Mouse (Mus musculus) hindbrain, postnatal 0 days (tissue): ENCODE measurements around the gene Ier2. TPM values are rescaled to one million over a fixed set of nuclear protein-coding genes. Genes with fewer than 3 reads are reported as not detected.

Experiments used
- ATAC-seq: fragments of 200-750 bp; cut with Nextera tagmentation; 2 replicates; pipeline ENCODE4 v1.8.0; 2017; ENCODE audit warnings: mild to moderate bottlenecking, moderate TSS enrichment, moderate library complexity
- DNase-seq: peaks from one replicate; pipeline ENCODE4 v3.0.0-alpha.2; 2015; ENCODE audit warnings: low spot score
- H3K27ac ChIP-seq: fragments of 300-500 bp; sonication (generic); 2 replicates; pipeline ENCODE4 v1.5.1; 2014; ENCODE audit warnings: mild to moderate bottlenecking
- H3K27me3 ChIP-seq: fragments of 300-500 bp; sonication (generic); 2 replicates; pipeline ENCODE4 v1.6.1; 2014; ENCODE audit warnings: low read length, mixed read lengths; ENCODE audit not compliant: insufficient read depth
- H3K36me3 ChIP-seq: fragments of 300-500 bp; sonication (generic); 2 replicates; pipeline ENCODE4 v1.6.1; 2014; ENCODE audit warnings: low read length, mixed read lengths; ENCODE audit not compliant: insufficient read depth
- H3K4me1 ChIP-seq: fragments of 300-500 bp; sonication (generic); 2 replicates; pipeline ENCODE4 v1.6.1; 2014; ENCODE audit warnings: antibody characterized with exemption, low read length, mixed read lengths; ENCODE audit not compliant: insufficient read depth
- H3K4me2 ChIP-seq: fragments of 300-500 bp; sonication (generic); 2 replicates; pipeline ENCODE4 v1.6.1; 2014; ENCODE audit warnings: low read depth, mild to moderate bottlenecking, low read length, moderate library complexity, mixed read lengths
- H3K4me3 ChIP-seq: fragments of 300-500 bp; sonication (generic); 2 replicates; pipeline ENCODE4 v1.5.1; 2014; ENCODE audit warnings: low read length
- H3K9ac ChIP-seq: fragments of 300-500 bp; sonication (generic); replicated peaks from 2 replicates; pipeline ENCODE4 v1.6.1; 2014; ENCODE audit warnings: mild to moderate bottlenecking, low read length, moderate library complexity, mixed read lengths
- H3K9me3 ChIP-seq: fragments of 300-500 bp; sonication (generic); 2 replicates; pipeline ENCODE4 v1.6.1; 2016; ENCODE audit warnings: low read length, mixed read lengths
- CTCF ChIP-seq: IDR thresholded peaks from 2 replicates; pipeline ENCODE4 v1.5.1; 2016; ENCODE audit warnings: antibody characterized with exemption, control low read depth, low read depth
- whole genome bisulfite sequencing: fragments of 180-500 bp; shearing (Covaris S2); extraction: QIAGEN DNeasy Blood & Tissue Kit; methylation state at CpG from one replicate; pipeline ENCODE4 v1.1.7; 2014; 5-methylcytosine and 5-hydroxymethylcytosine counted together
- polyA plus RNA-seq: library from polyadenylated mRNA; unstranded; fragments of >200 nt; fragmentation: Nextera tagmentation; extraction: Ambion mirVana; gene quantifications from 2 replicates; pipeline ENCODE4 v1.2.1, GENCODE M21; 2015
- total RNA-seq: library from RNA; depleted of rRNA; stranded (reverse); fragments of >200 nt; gene quantifications from 2 replicates; pipeline ENCODE4 v1.2.3, GENCODE M21; 2014

The Ier2 gene
- total and polyA plus RNA-seq, 2 experiments from 2014 or later = 12.5 to 20.9 TPM

GRCm38 (mm10) chr8:84703466-84704249 is 41.0 kb upstream of the Ier2 start:
- WGBS = 17% methylated on average over 38 of the region's 38 CpGs
- no peak overlapping the region for H3K9ac ChIP-seq

DNA sequence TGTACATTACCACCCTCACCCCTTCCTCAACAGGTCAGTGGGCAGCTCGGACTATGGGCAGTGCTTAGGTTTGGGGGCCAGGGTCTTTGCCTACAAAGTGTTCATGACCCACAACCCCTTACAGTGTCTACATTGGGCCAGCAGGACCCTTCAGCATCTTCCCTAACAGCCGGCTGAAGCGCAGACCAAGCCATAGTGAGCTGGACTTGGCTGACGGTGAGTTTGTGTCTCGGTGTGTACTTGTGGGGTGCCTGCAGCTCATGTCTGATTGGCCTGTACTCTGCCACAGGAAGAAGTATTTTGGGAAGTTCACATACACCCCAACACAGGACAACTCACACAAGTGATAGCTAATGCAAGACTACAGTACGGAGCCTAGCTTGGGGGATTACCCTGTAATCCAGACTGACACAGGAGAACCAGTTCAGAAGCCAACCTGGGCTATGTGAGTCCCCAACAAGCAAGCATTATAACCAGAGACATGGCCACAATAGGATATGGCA is 40.4 kb upstream of the Ier2 start:
- Histone ChIP-seq H3K27me3 (peaks cover 6% of the 10 kb centered on the region), H3K4me2 (0 out of 2 replicates have a peak overlapping the region, but pooled peaks have one; percentile 22), H3K4me1 (peaks cover 16% of the 10 kb centered on the region; the same call in 1 of the 2 replicates), H3K36me3 (peaks cover 6% of the 10 kb centered on the region; the same call in 1 of the 2 replicates), H3K9ac (no peak overlapping the region), H3K4me3 (no peak overlapping the region), H3K27ac (no peak overlapping the region), H3K9me3 (no peaks in the 10 kb centered on the region)
- 81% methylated on average over 6 of the region's 6 CpGs for WGBS
- no peak for ATAC-seq
- TF ChIP-seq CTCF = no peak
- DNase-seq = no peak

More at GRCm38 (mm10) chr8:84703466-84704249, 41.0 kb upstream of the Ier2 start:
- Histone ChIP-seq H3K36me3 (peaks cover 6% of the 10 kb centered on the region; the same call in 1 of the 2 replicates), H3K4me2 (peak overlapping the region; percentile 44), H3K27ac (peak overlapping the region; percentile 71; the same call in 1 of the 2 replicates), H3K9me3 (no peaks in the 10 kb centered on the region), H3K27me3 (peaks cover 6% of the 10 kb centered on the region), H3K4me3 (no peak overlapping the region), H3K4me1 (peaks cover 16% of the 10 kb centered on the region; the same call in 1 of the 2 replicates)
- DNase-seq = no peak
- ATAC-seq = no peak
- no peak for TF ChIP-seq CTCF

DNA sequence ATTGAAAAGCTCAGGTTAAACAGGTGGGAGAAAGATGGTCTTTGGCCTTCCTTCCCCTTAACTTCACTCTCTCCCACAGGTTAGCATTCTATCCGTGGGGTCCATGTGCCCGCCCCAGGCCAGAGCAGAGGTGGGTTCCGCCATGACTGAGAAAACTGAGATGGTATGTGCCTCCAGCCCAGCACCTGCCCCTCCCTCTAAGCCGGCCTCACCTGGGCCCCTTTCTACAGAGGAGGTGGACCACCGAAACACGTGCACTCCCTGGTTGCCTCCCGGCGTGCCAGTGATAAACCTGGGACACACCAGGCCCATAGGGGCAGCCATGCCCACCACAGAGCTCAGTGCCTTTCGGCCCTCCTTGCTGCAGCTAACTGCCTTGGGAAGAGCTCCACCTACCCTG is 39.9 kb upstream of the Ier2 start:
- Histone ChIP-seq H3K27me3 (peaks cover 6% of the 10 kb centered on the region), H3K9me3 (no peaks in the 10 kb centered on the region), H3K4me2 (peak overlapping the region; percentile 22), H3K4me3 (no peak overlapping the region), H3K9ac (no peak overlapping the region), H3K4me1 (peaks cover 13% of the 10 kb centered on the region; the same call in 1 of the 2 replicates), H3K27ac (peak overlapping the region; percentile 41; the same call in 1 of the 2 replicates), H3K36me3 (peaks cover 6% of the 10 kb centered on the region)
- no peak for TF ChIP-seq CTCF
- DNase-seq (no peak), ATAC-seq (no peak)
- 84% methylated on average over 9 of the region's 9 CpGs for WGBS

- Histone ChIP-seq H3K27me3 (peaks cover 6% of the 10 kb centered on the region), H3K9me3 (no peaks in the 10 kb centered on the region), H3K9ac (0 out of 2 replicates have a peak within 1 kb of the TSS, but pooled peaks have one; percentile 3), H3K4me1 (peaks cover 7% of the 10 kb centered on the region; the same call in 1 of the 2 replicates), H3K36me3 (peaks cover 18% of the 10 kb centered on the region), H3K4me3 (peak within 1 kb of the TSS; percentile 11), H3K4me2 (peak within 1 kb of the TSS; percentile 22), H3K27ac (peak within 1 kb of the TSS; percentile 41; the same call in 1 of the 2 replicates)
- TF ChIP-seq CTCF = peak; percentile 35
- DNase-seq (no peak), ATAC-seq (peak; percentile 11; the same call in 1 of the 2 replicates)
- WGBS = 22% methylated on average over 33 of the region's 34 CpGs
Measured at GRCm38 (mm10) chr8:84700941-84701911, 38.6 kb upstream of the Ier2 start, which contains the start of gene Lyl1. Gene Lyl1, plus strand, starts transcription at chr8:84701457.

DNA sequence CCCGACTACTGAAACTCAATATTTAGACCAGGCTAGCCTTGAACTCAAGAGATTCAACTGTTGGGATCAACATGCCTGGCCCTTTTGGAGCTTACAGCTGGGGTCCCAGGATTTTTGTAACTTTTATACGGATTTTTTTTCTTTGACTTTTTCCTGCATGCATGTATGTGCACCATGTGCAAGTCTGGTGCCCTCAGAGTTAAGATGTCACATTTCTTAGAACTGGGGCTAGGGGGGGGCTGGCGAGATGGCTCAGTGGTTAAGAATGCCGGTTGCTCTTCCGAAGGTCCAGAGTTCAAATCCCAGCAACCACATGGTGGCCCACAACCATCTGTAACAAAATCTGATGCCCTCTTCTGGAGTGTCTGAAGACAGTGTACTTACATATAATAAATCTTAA is 37.9 kb upstream of the Ier2 start:
- H3K4me3 ChIP-seq = no peak overlapping the region
- no peak overlapping the region for H3K27ac ChIP-seq
- DNase-seq = no peak
- no peaks in the 10 kb centered on the region for H3K9me3 ChIP-seq
- peaks cover 6% of the 10 kb centered on the region for H3K27me3 ChIP-seq
- TF ChIP-seq CTCF = no peak
- peaks cover 7% of the 10 kb centered on the region; the same call in 1 of the 2 replicates for H3K4me1 ChIP-seq
- ATAC-seq = no peak
- WGBS = 81% methylated on average over 5 of the region's 5 CpGs
- no peak overlapping the region for H3K9ac ChIP-seq
- no peak overlapping the region for H3K4me2 ChIP-seq
- peaks cover 18% of the 10 kb centered on the region for H3K36me3 ChIP-seq

DNA sequence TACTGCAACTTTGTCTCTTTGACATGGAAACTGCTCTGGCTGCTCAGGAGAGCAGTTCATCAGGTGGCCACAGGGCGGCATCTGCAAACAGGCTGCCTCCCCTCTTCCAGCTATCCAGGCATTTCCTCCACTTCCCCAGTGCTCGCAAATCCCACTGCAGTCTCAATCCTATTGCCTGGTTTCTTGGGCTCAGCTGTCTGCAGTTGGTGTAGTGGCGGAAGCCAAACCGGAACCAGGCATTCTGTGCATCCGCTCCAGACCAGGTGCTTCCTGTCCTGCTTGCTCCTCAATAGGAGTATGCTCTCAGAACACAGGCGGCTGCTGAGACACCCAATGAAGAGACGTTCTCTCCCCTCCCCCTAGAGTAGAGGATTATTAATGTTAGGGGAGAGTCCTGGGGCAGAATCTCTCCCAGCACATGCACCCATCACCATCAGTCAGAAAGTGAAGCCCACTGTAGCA is 37.2 kb upstream of the Ier2 start:
- TF ChIP-seq CTCF = peak; percentile 90
- no peak overlapping the region for H3K9ac ChIP-seq
- no peaks in the 10 kb centered on the region for H3K9me3 ChIP-seq
- H3K36me3 ChIP-seq = peaks cover 18% of the 10 kb centered on the region
- no peak overlapping the region for H3K4me2 ChIP-seq
- peaks cover 1% of the 10 kb centered on the region; the same call in 1 of the 2 replicates for H3K4me1 ChIP-seq
- no peak overlapping the region for H3K4me3 ChIP-seq
- WGBS = 46% methylated on average over 7 of the region's 7 CpGs
- DNase-seq (peak; percentile 83), ATAC-seq (peak; percentile 39; the same call in 1 of the 2 replicates)
- peak overlapping the region; percentile 51; the same call in 1 of the 2 replicates for H3K27ac ChIP-seq
- H3K27me3 ChIP-seq = peaks cover 6% of the 10 kb centered on the region
